Mouse (Mus musculus) liver, adult 2 months (tissue): Measurements from ENCODE around the gene Apoh. TPM values are rescaled to one million over a fixed set of nuclear protein-coding genes. Genes with fewer than 3 reads are reported as not detected.

Source experiments
- DNase-seq: peaks from one replicate; pipeline ENCODE4 v3.0.0-alpha.2; 2011; ENCODE audit warnings: low read depth, low spot score; ENCODE audit errors: extremely low read depth
- H3K27ac ChIP-seq: fragments of 200-500 bp; replicated peaks from 2 replicates; pipeline ENCODE4 v1.5.1; 2012; ENCODE audit warnings: low read depth, mild to moderate bottlenecking, control low read depth, inconsistent platforms, low read length; ENCODE audit not compliant: insufficient read depth
- H3K27me3 ChIP-seq: fragments of 200-500 bp; 2 replicates; pipeline ENCODE4 v1.6.1; 2012; ENCODE audit warnings: mild to moderate bottlenecking, moderate library complexity, low read length, inconsistent platforms; ENCODE audit not compliant: control insufficient read depth, insufficient read depth
- H3K36me3 ChIP-seq: fragments of 200-500 bp; 2 replicates; pipeline ENCODE4 v1.6.1; 2012; ENCODE audit warnings: low read length, inconsistent platforms; ENCODE audit not compliant: control insufficient read depth, insufficient read depth
- H3K4me1 ChIP-seq: fragments of 200-500 bp; 2 replicates; pipeline ENCODE4 v1.6.1; 2011; ENCODE audit warnings: low read length; ENCODE audit not compliant: control insufficient read depth, insufficient read depth
- H3K4me3 ChIP-seq: fragments of 200-500 bp; 2 replicates; pipeline ENCODE4 v1.5.1; 2011; ENCODE audit warnings: low read depth, mild to moderate bottlenecking, control low read depth, low read length, moderate library complexity; ENCODE audit not compliant: insufficient read depth
- H3K79me2 ChIP-seq: fragments of 200-500 bp; 2 replicates; pipeline ENCODE4 v1.6.1; 2012; ENCODE audit warnings: inconsistent platforms, mild to moderate bottlenecking, low read length, moderate library complexity; ENCODE audit not compliant: control insufficient read depth, insufficient read depth
- H3K9ac ChIP-seq: fragments of 200-500 bp; 2 replicates; pipeline ENCODE4 v1.6.1; 2012; ENCODE audit warnings: low read depth, mild to moderate bottlenecking, control low read depth, inconsistent platforms, low read length
- CTCF ChIP-seq: fragments of 200-500 bp; IDR thresholded peaks from 2 replicates; pipeline ENCODE4 v1.5.1; 2011; ENCODE audit warnings: low read depth, low read length, control low read depth
- POLR2A ChIP-seq: fragments of 200-500 bp; IDR thresholded peaks from 2 replicates; pipeline ENCODE4 v1.6.1; 2011; ENCODE audit warnings: low read length, control low read depth; ENCODE audit not compliant: insufficient read depth; ENCODE audit errors: extremely low read depth
- WGBS: fragments of 180-500 bp; shearing (Covaris S2); methylation state at CpG from one replicate; pipeline ENCODE4 v1.1.7; 2018; 5-methylcytosine and 5-hydroxymethylcytosine counted together
- polyA plus RNA-seq: library from polyadenylated mRNA; depleted of rRNA; stranded (reverse); fragments of >200 nt; gene quantifications from 2 replicates; pipeline ENCODE4 v1.2.3, GENCODE M21; 2012
- total RNA-seq: library from RNA; depleted of rRNA; stranded (reverse); fragments of >200 nt; gene quantifications from 2 replicates; pipeline ENCODE4 v1.2.3, GENCODE M21; 2014

Apoh gene
- total and polyA plus RNA-seq, 2 experiments: 2,235 to 3,004 TPM

DNA sequence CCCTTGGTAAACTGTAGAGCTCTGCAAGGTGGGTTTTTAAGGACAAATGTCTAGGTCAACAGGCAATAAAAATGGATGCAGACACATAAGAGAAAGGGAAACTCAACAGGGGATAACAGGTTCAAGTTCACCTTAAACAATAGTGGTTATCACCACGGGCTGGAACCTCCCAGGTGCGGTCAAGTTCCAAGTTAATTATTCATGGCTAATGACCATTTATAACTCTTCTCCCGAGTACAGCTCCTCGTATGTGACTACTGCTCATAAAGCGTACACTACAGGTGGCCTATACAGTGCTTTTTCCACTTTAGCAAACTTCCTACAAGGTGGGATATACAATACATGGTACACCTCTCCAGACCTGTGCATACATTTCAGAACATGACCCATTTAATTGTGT is 33.4 kb upstream of the Apoh start:
- peaks cover 17% of the 10 kb centered on the region for H3K4me1 ChIP-seq
- no peaks in the 10 kb centered on the region for H3K27me3 ChIP-seq
- no peaks in the 10 kb centered on the region for H3K36me3 ChIP-seq
- H3K9ac ChIP-seq: no peak overlapping the region
- no peak overlapping the region for H3K4me3 ChIP-seq
- H3K27ac ChIP-seq: no peak overlapping the region
- peak; percentile 54 for DNase-seq
- 31% methylated on average over 5 of the region's 5 CpGs for WGBS
- H3K79me2 ChIP-seq: no peaks in the 10 kb centered on the region
- TF ChIP-seq POLR2A: no peak
- TF ChIP-seq CTCF: no peak

DNA sequence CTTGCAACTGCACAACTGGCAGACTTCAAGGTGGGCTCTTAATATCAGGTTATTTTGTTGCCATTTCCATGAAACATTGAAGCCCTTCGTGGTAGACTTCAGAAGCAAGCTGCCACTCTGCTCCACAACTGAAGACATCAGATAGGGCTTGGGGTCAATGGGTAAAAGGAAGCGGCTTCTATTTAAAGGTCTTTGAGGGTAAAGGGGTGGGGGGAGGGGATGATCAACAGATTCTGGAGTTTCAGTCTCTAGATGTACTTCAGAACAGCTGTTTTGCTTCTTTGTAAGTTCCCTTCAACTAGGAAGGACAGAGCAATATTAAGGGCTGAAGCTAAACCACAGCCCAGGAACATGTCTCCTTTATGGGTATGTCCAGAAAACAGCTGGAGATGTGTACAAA is 31.2 kb upstream of the Apoh start:
- WGBS: 82% methylated on average over 2 of the region's 2 CpGs

DNA sequence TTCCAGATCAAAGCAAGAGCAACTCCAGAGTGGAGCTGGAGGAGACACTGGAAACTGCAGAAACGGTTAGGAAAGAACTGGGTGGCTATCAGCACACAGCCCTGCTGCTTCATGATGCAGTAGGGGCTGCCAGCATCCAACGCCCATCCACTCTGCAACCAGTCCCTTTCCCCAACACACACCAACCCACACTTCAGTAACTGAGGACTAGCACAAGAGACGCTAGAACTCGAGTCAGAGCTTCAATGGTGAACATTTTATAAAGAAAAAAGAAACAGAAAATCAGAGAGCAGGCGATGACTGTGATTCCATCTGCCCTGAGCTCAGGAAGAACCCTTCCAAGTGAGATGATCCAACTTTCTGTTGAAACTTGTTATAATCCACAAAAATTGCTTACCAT is 30.6 kb upstream of the Apoh start:
- Histone ChIP-seq H3K36me3 (no peaks in the 10 kb centered on the region), H3K4me1 (peaks cover 6% of the 10 kb centered on the region), H3K4me3 (no peak overlapping the region), H3K27me3 (no peaks in the 10 kb centered on the region), H3K27ac (no peak overlapping the region), H3K79me2 (no peaks in the 10 kb centered on the region), H3K9ac (no peak overlapping the region)
- TF ChIP-seq POLR2A (no peak), CTCF (no peak)
- DNase-seq: no peak
- 87% methylated on average over 5 of the region's 5 CpGs for WGBS

More for the DNA sequence above, 31.2 kb upstream of the Apoh start:
- peaks cover 6% of the 10 kb centered on the region for H3K4me1 ChIP-seq
- H3K27ac ChIP-seq: no peak overlapping the region
- no peak overlapping the region for H3K9ac ChIP-seq
- no peak overlapping the region for H3K4me3 ChIP-seq
- H3K79me2 ChIP-seq: no peaks in the 10 kb centered on the region
- no peaks in the 10 kb centered on the region for H3K36me3 ChIP-seq
- no peaks in the 10 kb centered on the region for H3K27me3 ChIP-seq
- TF ChIP-seq POLR2A (no peak), CTCF (no peak)
- DNase-seq: no peak

DNA sequence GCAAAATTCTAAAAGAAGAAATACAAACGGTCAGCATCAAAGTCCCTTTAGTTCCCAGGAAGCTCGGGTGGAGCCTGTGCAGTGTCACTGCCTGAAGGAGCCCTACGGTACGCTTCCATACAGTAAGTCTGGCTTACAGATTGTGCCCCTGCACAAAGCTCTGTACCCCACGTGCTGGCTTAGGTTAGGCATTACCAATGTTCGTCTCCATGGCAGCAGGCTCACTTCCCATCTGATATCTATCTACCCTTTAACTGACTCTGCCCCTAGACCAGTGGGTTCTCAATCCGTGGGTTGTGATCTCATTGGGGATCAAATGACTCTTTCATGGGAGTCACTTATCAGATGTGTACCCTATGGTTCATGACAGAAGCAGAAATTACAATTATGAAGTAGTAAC is 27.4 kb upstream of the Apoh start:
- no peak overlapping the region for H3K4me3 ChIP-seq
- H3K36me3 ChIP-seq: no peaks in the 10 kb centered on the region
- WGBS: 83% methylated on average over 7 of the region's 7 CpGs
- no peaks in the 10 kb centered on the region for H3K27me3 ChIP-seq
- H3K79me2 ChIP-seq: no peaks in the 10 kb centered on the region
- no peak overlapping the region for H3K9ac ChIP-seq
- no peak for DNase-seq
- no peaks in the 10 kb centered on the region; the same call in 1 of the 2 replicates for H3K4me1 ChIP-seq
- TF ChIP-seq CTCF: no peak
- H3K27ac ChIP-seq: no peak overlapping the region

DNA sequence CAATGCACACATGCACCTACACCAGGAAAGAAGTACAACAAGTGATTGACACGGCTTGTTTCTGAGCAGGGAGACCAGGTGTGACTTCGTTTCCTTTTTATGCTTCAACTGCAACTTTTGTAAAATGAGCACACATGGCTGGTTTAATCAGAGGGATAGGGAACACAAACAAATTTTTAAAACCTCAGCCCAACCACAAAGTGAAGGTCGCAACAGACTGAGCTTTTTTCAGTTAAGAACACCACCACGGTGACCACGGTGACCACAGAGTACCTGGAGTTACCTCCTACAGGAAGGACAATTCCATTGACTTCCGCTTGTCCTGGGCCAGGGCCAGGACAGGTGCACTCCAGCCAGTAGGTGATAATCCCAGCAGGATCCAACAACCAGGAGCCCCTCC is 25.3 kb upstream of the Apoh start:
- no peak overlapping the region for H3K27ac ChIP-seq
- no peak for DNase-seq
- H3K4me3 ChIP-seq: no peak overlapping the region
- 88% methylated on average over 6 of the region's 6 CpGs for WGBS
- H3K9ac ChIP-seq: no peak overlapping the region
- no peak for TF ChIP-seq CTCF
- TF ChIP-seq POLR2A: no peak
- H3K79me2 ChIP-seq: no peaks in the 10 kb centered on the region
- no peaks in the 10 kb centered on the region; the same call in 1 of the 2 replicates for H3K4me1 ChIP-seq
- no peaks in the 10 kb centered on the region for H3K27me3 ChIP-seq
- H3K36me3 ChIP-seq: no peaks in the 10 kb centered on the region

DNA sequence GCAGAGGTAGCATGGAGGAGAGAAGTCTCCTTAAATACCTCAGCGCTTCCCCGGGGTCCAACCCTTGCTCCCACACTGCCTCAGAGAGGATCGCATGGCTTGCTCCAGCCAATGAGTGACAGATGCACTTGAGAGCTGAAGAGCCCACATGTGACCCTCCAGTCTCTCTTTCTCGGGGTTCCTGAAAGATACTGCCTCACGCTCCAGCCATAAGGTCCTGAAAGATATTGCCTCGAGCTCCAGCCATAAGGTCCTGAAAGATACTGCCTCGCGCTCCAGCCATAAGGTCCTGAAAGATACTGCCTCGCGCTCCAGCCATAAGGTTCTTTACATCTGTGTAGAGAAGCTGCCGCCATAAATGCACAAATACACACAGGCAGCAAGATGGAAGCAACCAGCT is 24.0 kb upstream of the Apoh start:
- DNase-seq: no peak
- Histone ChIP-seq H3K36me3 (no peaks in the 10 kb centered on the region), H3K4me3 (no peak overlapping the region), H3K27ac (no peak overlapping the region), H3K9ac (no peak overlapping the region), H3K79me2 (no peaks in the 10 kb centered on the region), H3K4me1 (no peaks in the 10 kb centered on the region; the same call in 1 of the 2 replicates), H3K27me3 (no peaks in the 10 kb centered on the region)
- TF ChIP-seq POLR2A (no peak), CTCF (no peak)
- 95% methylated on average over 11 of the region's 11 CpGs for WGBS
